Mouse (Mus musculus): Measurements from ENCODE around the gene Eva1b. TPM values are rescaled to one million over a fixed set of nuclear protein-coding genes. Genes with fewer than 3 reads are reported as not detected.
"Not testable (repeated sequence)": the region's sequence is repeated elsewhere in the genome, so short reads cannot be mapped to it uniquely, and the experiment has no call there.

Gene Eva1b
- polyA plus RNA-seq, 1 experiment from 2014 or later = 10.0 TPM

DNA sequence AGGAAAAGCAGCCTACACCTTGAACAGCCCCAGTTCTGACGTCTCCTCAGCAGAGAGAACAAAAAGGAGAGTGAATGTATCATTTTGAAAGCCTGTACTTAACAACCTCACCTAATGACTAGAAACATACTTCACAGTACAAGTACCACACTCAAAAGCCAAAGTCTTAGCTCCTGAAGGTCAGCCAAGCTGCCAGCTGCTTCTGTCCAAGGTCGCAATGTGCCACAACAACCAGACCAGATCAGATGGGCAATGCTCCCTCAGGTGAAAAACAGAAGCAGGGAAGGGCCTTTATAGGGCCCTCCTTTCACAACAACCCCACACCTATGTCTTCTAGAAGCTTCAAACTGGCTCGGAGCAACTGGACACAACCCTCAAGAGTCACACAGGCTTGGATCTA lies 18.5 kb downstream of the Eva1b start:
- H3K9ac ChIP-seq (ENCODE audit: low read depth, low read length) = no peak overlapping the region
- H3K27me3 ChIP-seq (ENCODE audit: control insufficient read depth, insufficient read depth, low read depth, low read length) = no peaks in the 10 kb centered on the region
- no peak for ATAC-seq
- H3K9me3 ChIP-seq (replicated peaks; ENCODE audit: control insufficient read depth, low read length, poor library complexity, severe bottlenecking) = no peaks in the 10 kb centered on the region
- no peak overlapping the region for H3K27ac ChIP-seq (ENCODE audit: low read length)
- 90% methylated on average over 3 of the region's 3 CpGs for WGBS
- no peak overlapping the region for H3K4me3 ChIP-seq (ENCODE audit: low read depth, low read length)
- H3K4me2 ChIP-seq (ENCODE audit: low read length) = no peak overlapping the region
- peaks cover 24% of the 10 kb centered on the region for H3K36me3 ChIP-seq (ENCODE audit: control insufficient read depth, insufficient read depth, low read length)
- H3K4me1 ChIP-seq (ENCODE audit: control insufficient read depth, insufficient read depth, low read length) = peaks cover 6% of the 10 kb centered on the region; the same call in 1 of the 2 replicates

DNA sequence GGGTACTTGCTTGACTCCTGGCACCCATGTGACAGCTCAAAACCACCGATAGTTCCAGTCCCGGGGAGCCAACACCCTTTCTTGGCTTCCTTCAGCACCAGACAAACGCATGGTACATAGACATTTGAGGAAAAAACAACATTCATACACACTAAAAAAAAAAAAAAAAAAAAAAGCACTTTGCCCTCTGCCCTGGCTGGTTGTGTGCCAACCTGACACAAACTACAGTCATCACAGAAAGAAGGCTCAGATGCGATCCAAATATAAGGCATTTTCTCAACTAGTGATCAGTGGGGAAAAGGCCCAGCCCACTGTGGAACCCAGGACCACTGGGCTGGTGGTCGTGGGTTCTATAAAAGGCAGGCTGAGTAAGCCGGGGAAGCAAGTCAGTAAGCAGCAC lies 21.3 kb downstream of the Eva1b start:
- Histone ChIP-seq H3K27me3 (ENCODE audit: control insufficient read depth, insufficient read depth, low read depth, low read length) (no peaks in the 10 kb centered on the region), H3K9me3 (replicated peaks; ENCODE audit: control insufficient read depth, low read length, poor library complexity, severe bottlenecking) (no peaks in the 10 kb centered on the region), H3K36me3 (ENCODE audit: control insufficient read depth, insufficient read depth, low read length) (peaks cover 34% of the 10 kb centered on the region), H3K9ac (ENCODE audit: low read depth, low read length) (no peak overlapping the region), H3K4me2 (ENCODE audit: low read length) (no peak overlapping the region), H3K4me1 (ENCODE audit: control insufficient read depth, insufficient read depth, low read length) (no peaks in the 10 kb centered on the region), H3K27ac (ENCODE audit: low read length) (no peak overlapping the region), H3K4me3 (ENCODE audit: low read depth, low read length) (no peak overlapping the region)
- no peak for ATAC-seq
- WGBS = 92% methylated on average over 6 of the region's 6 CpGs

DNA sequence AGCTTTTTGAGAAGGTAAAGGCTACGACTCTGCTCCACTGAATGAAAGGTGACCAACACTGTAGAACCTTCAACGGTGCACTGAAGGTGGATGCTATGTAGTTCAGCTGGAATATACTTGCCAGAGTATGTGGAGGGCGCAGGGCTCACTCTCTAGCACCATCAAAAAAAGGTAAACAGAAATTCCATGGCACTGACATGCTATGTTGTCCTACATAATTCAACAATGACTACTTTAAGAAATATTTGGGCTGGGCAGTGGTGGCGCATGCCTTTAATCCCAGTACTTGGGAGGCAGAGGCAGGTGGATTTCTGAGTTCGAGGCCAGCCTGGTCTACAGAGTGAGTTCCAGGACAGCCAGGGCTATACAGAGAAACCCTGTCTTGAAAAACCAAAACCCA lies 23.2 kb downstream of the Eva1b start:
- peaks cover 38% of the 10 kb centered on the region for H3K36me3 ChIP-seq (ENCODE audit: control insufficient read depth, insufficient read depth, low read length)

DNA sequence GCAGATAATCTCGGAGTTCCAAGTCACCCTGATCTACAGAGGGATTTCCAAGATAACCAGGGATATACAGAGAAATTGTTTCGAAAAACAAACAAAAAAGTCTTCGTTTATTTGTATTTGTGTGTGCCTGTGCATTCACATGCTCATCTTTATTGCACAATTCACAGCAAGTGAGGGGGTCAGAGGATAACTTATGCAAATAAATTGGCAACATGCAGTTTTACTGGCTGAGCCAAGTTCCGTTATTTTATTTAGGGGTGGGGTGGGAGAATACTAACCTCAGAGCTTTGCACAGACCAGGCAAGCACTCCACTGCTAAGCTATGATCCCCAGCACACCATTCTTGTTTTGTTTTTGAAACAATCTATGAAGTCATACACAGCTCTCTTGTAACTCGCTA lies 26.3 kb downstream of the Eva1b start:
- Histone ChIP-seq H3K9ac (ENCODE audit: low read depth, low read length) (no peak overlapping the region), H3K27me3 (ENCODE audit: control insufficient read depth, insufficient read depth, low read depth, low read length) (no peaks in the 10 kb centered on the region), H3K36me3 (ENCODE audit: control insufficient read depth, insufficient read depth, low read length) (peaks cover 43% of the 10 kb centered on the region), H3K9me3 (replicated peaks; ENCODE audit: control insufficient read depth, low read length, poor library complexity, severe bottlenecking) (no peaks in the 10 kb centered on the region), H3K4me1 (ENCODE audit: control insufficient read depth, insufficient read depth, low read length) (no peaks in the 10 kb centered on the region), H3K4me3 (ENCODE audit: low read depth, low read length) (no peak overlapping the region), H3K4me2 (ENCODE audit: low read length) (no peak overlapping the region), H3K27ac (ENCODE audit: low read length) (no peak overlapping the region)
- 93% methylated on average over 5 of the region's 5 CpGs for WGBS
- ATAC-seq = no peak

More for the DNA sequence above, 23.2 kb downstream of the Eva1b start:
- not testable (repeated sequence) for H3K4me3 ChIP-seq (ENCODE audit: low read depth, low read length); H3K27ac ChIP-seq (ENCODE audit: low read length); H3K9ac ChIP-seq (ENCODE audit: low read depth, low read length); H3K4me1 ChIP-seq (ENCODE audit: control insufficient read depth, insufficient read depth, low read length); H3K9me3 ChIP-seq (replicated peaks; ENCODE audit: control insufficient read depth, low read length, poor library complexity, severe bottlenecking); H3K4me2 ChIP-seq (ENCODE audit: low read length); ATAC-seq; H3K27me3 ChIP-seq (ENCODE audit: control insufficient read depth, insufficient read depth, low read depth, low read length)
- WGBS = 94% methylated on average over 5 of the region's 5 CpGs

DNA sequence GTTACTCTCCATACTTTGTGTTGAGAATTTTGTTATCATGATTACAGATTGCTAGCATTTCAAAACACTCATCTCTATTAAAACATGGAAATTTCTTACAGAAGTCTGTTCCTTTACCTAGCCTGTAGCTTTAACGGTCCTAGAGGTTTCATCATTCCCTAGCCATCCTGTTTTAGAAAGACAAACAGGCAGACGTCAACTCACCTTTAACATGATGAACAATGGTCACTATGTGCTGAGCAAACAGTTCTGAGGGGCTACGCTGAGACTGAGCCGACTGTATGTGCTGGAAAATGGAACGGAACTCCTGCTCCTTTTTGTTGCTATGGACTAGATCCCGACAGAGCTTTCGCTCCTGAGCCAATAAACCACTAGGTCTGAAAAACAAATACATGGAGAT lies 28.4 kb downstream of the Eva1b start:
- not testable (repeated sequence) for H3K4me1 ChIP-seq (ENCODE audit: control insufficient read depth, insufficient read depth, low read length); H3K4me3 ChIP-seq (ENCODE audit: low read depth, low read length); H3K9ac ChIP-seq (ENCODE audit: low read depth, low read length); H3K4me2 ChIP-seq (ENCODE audit: low read length); H3K27ac ChIP-seq (ENCODE audit: low read length); ATAC-seq; H3K9me3 ChIP-seq (replicated peaks; ENCODE audit: control insufficient read depth, low read length, poor library complexity, severe bottlenecking); H3K27me3 ChIP-seq (ENCODE audit: control insufficient read depth, insufficient read depth, low read depth, low read length)
- 94% methylated on average over 7 of the region's 7 CpGs for WGBS
- H3K36me3 ChIP-seq (ENCODE audit: control insufficient read depth, insufficient read depth, low read length) = peaks cover 36% of the 10 kb centered on the region

DNA sequence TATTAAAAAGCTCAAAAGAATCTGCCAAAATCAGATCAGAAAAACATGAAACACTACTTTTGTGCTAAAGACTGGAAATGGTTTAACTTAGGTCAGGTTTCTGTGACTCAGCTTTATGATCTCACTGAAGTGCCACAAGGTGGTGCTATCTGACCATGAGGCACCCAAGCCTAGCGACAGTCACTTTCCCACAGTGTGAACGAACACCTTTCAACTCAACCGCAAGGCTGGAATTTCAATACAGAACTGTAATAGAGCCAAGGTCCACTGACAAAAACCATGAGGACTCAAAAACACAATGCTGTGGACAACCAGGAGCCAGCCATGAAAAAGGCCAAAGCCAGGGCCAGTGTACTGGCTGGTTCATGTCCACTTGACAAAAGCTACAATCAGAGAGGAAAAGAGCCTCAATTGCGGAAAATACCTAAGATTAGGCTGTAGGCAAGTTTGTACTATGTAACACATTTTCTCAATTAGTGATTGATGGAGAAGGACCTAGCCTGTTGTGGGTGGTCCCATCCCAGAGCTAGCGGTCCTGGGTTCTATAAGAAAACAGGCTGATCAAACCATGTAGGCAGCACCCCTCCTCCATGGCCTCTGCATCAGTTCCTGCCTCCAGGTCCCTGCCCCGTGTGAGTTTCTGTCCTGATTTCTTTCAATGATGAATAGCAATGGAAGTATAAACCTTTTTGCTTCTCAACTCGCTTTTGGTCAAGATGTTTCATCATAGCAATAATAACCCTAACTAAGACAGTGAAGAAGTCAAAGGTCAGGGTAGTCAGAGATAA lies 33.8 kb downstream of the Eva1b start:
- 58% methylated on average over 7 of the region's 7 CpGs for WGBS
- Histone ChIP-seq H3K36me3 (ENCODE audit: control insufficient read depth, insufficient read depth, low read length) (peaks cover 21% of the 10 kb centered on the region), H3K4me2 (ENCODE audit: low read length) (no peak overlapping the region), H3K27me3 (ENCODE audit: control insufficient read depth, insufficient read depth, low read depth, low read length) (no peaks in the 10 kb centered on the region), H3K9ac (ENCODE audit: low read depth, low read length) (no peak overlapping the region), H3K4me1 (ENCODE audit: control insufficient read depth, insufficient read depth, low read length) (no peaks in the 10 kb centered on the region), H3K9me3 (replicated peaks; ENCODE audit: control insufficient read depth, low read length, poor library complexity, severe bottlenecking) (no peaks in the 10 kb centered on the region), H3K4me3 (ENCODE audit: low read depth, low read length) (no peak overlapping the region), H3K27ac (ENCODE audit: low read length) (no peak overlapping the region)
- no peak for ATAC-seq

DNA sequence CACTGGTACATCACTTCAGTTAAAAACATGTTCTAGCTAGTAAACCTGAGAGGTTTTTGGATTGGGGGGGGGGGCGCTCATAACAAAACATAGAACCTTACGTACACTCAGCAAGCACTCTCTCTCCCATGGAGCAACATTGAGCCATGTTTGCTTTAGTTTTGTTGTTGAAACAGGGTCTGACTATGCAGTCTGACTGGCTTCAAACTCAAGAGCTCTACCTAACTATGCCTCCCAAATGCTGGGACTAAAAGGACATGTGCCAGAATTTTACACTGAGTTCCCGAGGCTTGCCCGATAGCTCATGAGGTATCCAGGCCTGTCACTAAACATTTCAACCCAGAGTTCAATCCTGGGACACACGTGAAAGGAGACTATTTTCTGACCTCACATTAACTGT lies 35.5 kb downstream of the Eva1b start:
- no peaks in the 10 kb centered on the region; the same call in 1 of the 2 replicates for H3K4me1 ChIP-seq (ENCODE audit: control insufficient read depth, insufficient read depth, low read length)
- 88% methylated on average over 5 of the region's 5 CpGs for WGBS
- H3K36me3 ChIP-seq (ENCODE audit: control insufficient read depth, insufficient read depth, low read length) = peaks cover 12% of the 10 kb centered on the region; the same call in 1 of the 2 replicates
- no peak overlapping the region for H3K4me3 ChIP-seq (ENCODE audit: low read depth, low read length)
- H3K9me3 ChIP-seq (replicated peaks; ENCODE audit: control insufficient read depth, low read length, poor library complexity, severe bottlenecking) = no peaks in the 10 kb centered on the region
- H3K27me3 ChIP-seq (ENCODE audit: control insufficient read depth, insufficient read depth, low read depth, low read length) = no peaks in the 10 kb centered on the region
- no peak for ATAC-seq
- H3K9ac ChIP-seq (ENCODE audit: low read depth, low read length) = no peak overlapping the region
- no peak overlapping the region for H3K4me2 ChIP-seq (ENCODE audit: low read length)
- no peak overlapping the region for H3K27ac ChIP-seq (ENCODE audit: low read length)

DNA sequence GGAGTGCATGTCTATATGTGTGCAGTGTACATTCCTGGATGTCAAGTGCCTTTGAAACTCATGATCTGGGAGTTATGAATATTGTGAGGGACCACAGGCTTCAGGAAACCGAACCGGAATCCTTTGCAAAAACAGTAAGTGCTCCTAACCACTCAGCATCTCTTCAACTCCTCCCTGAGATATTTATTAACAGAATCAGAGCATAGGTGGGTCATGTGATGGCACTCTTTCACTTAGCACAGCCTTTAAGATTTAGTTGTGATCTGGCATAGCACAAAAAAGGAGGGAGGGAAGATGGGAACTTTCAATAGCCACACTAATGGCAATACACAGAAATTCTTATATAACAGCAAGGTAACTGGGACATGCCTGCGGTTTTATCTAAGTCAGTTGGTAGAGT lies 39.6 kb downstream of the Eva1b start:
- H3K9me3 ChIP-seq (replicated peaks; ENCODE audit: control insufficient read depth, low read length, poor library complexity, severe bottlenecking) = no peaks in the 10 kb centered on the region
- H3K27ac ChIP-seq (ENCODE audit: low read length) = no peak overlapping the region
- no peak overlapping the region for H3K9ac ChIP-seq (ENCODE audit: low read depth, low read length)
- no peak overlapping the region for H3K4me2 ChIP-seq (ENCODE audit: low read length)
- 94% methylated on average over 3 of the region's 3 CpGs for WGBS
- no peaks in the 10 kb centered on the region; the same call in 1 of the 2 replicates for H3K4me1 ChIP-seq (ENCODE audit: control insufficient read depth, insufficient read depth, low read length)
- H3K27me3 ChIP-seq (ENCODE audit: control insufficient read depth, insufficient read depth, low read depth, low read length) = no peaks in the 10 kb centered on the region
- ATAC-seq = no peak
- H3K36me3 ChIP-seq (ENCODE audit: control insufficient read depth, insufficient read depth, low read length) = peaks cover 5% of the 10 kb centered on the region; the same call in 1 of the 2 replicates
- H3K4me3 ChIP-seq (ENCODE audit: low read depth, low read length) = no peak overlapping the region

DNA sequence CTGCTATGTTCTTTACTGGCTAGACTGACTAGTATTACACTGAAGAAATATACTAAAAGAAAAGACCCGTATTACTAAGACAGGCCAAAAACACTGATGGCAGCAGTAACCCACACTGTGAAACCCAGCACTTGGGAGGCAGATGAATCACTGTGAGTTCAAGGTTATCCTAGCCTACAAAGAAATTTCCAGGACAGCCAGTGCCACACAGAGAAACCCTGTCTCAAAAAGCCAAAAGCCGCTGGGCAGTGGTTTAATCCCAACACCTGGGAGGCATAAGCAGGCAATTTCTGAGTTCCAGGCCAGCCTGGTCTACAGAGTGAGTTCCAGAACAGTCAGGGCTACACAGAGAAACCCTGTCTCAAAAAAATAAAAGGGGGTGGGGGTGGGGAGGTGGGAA lies 43.1 kb downstream of the Eva1b start:
- no peak overlapping the region for H3K9ac ChIP-seq (ENCODE audit: low read depth, low read length)
- no peak overlapping the region for H3K27ac ChIP-seq (ENCODE audit: low read length)
- H3K4me2 ChIP-seq (ENCODE audit: low read length) = no peak overlapping the region
- no peaks in the 10 kb centered on the region; the same call in 1 of the 2 replicates for H3K4me1 ChIP-seq (ENCODE audit: control insufficient read depth, insufficient read depth, low read length)
- no peak overlapping the region for H3K4me3 ChIP-seq (ENCODE audit: low read depth, low read length)
- peaks cover 3% of the 10 kb centered on the region; the same call in 1 of the 2 replicates for H3K36me3 ChIP-seq (ENCODE audit: control insufficient read depth, insufficient read depth, low read length)
- H3K27me3 ChIP-seq (ENCODE audit: control insufficient read depth, insufficient read depth, low read depth, low read length) = no peaks in the 10 kb centered on the region
- ATAC-seq = no peak
- WGBS = 91% methylated on average over 2 of the region's 2 CpGs
- H3K9me3 ChIP-seq (replicated peaks; ENCODE audit: control insufficient read depth, low read length, poor library complexity, severe bottlenecking) = no peaks in the 10 kb centered on the region
